Mouse (Mus musculus) CH12.LX (cell line): Measurements from ENCODE around the gene Pcbd1. TPM values are rescaled to one million over a fixed set of nuclear protein-coding genes. Genes with fewer than 3 reads are reported as not detected.

ENCODE experiments used
- DNase-seq: peaks from one replicate; pipeline ENCODE4 v3.0.0-alpha.2; 2013; ENCODE audit errors: extremely low read depth
- H3K27ac ChIP-seq: 2 replicates; pipeline ENCODE4 v1.5.1; 2012; ENCODE audit warnings: low read depth, mild to moderate bottlenecking, control low read depth, moderate library complexity; ENCODE audit not compliant: insufficient read depth
- H3K27me3 ChIP-seq: replicated peaks from 2 replicates; pipeline ENCODE3; 2012; ENCODE audit warnings: inconsistent platforms
- H3K36me3 ChIP-seq, 2 experiments: replicated peaks in 1 of 2; 2 replicates each; pipeline versions ENCODE3 to v1.6.1; 2012; ENCODE audit warnings: inconsistent platforms in 1 of 2, low read length in 1 of 2, mild to moderate bottlenecking in 1 of 2, mixed read lengths in 1 of 2, moderate library complexity in 1 of 2; ENCODE audit not compliant: control insufficient read depth in 1 of 2, insufficient read depth in 1 of 2
- H3K4me1 ChIP-seq, 2 experiments: 2 replicates each; pipeline ENCODE4 v1.6.1; 2012; ENCODE audit warnings: inconsistent platforms in 1 of 2, moderate library complexity in 1 of 2; ENCODE audit not compliant: insufficient read depth in 2 of 2, control insufficient read depth in 1 of 2
- H3K4me2 ChIP-seq: 2 replicates; pipeline ENCODE4 v1.6.1; 2012; ENCODE audit warnings: low read depth, mild to moderate bottlenecking, control low read depth; ENCODE audit not compliant: poor library complexity, insufficient read depth, severe bottlenecking
- H3K4me3 ChIP-seq, 3 experiments: fragments of 150-350 bp in 1 of 3; sonication (generic) in 1 of 3; replicated peaks in 1 of 3; 2 replicates each; pipeline versions ENCODE3 to v1.5.1; 2011 to 2012; ENCODE audit warnings: low read depth in 2 of 3, low read length in 2 of 3, mild to moderate bottlenecking in 2 of 3, moderate library complexity in 2 of 3, control low read depth in 1 of 3, improper control_type of control experiment in 1 of 3, inconsistent platforms in 1 of 3, mixed read lengths in 1 of 3; ENCODE audit not compliant: poor library complexity in 1 of 3
- H3K79me2 ChIP-seq: replicated peaks from 2 replicates; pipeline ENCODE4 v1.6.1; 2012; ENCODE audit warnings: mild to moderate bottlenecking, moderate library complexity; ENCODE audit not compliant: control insufficient read depth, poor library complexity, insufficient read depth, severe bottlenecking; ENCODE audit errors: extremely low read depth
- H3K9ac ChIP-seq: 2 replicates; pipeline ENCODE4 v1.6.1; 2012; ENCODE audit warnings: low read depth, mild to moderate bottlenecking, control low read depth, moderate library complexity; ENCODE audit not compliant: insufficient read depth
- H3K9me3 ChIP-seq: replicated peaks from 2 replicates; pipeline ENCODE3; 2012; ENCODE audit warnings: low read length, inconsistent platforms, mixed read lengths
- BHLHE40 ChIP-seq: IDR thresholded peaks from 2 replicates; pipeline ENCODE4 v1.6.1; 2011; ENCODE audit warnings: mild to moderate bottlenecking, low read depth, low read length, improper control_type of control experiment
- CHD2 ChIP-seq: IDR thresholded peaks from 2 replicates; pipeline ENCODE4 v1.6.1; 2011; ENCODE audit warnings: low read length, improper control_type of control experiment
- CTCF ChIP-seq, 2 experiments: IDR thresholded peaks in 1 of 2; conservative IDR thresholded peaks in 1 of 2; 2 replicates each; pipeline ENCODE4 v1.5.1; 2011 to 2012; ENCODE audit warnings: low read depth in 2 of 2, low read length in 2 of 2, improper control_type of control experiment in 1 of 2, inconsistent platforms in 1 of 2, mild to moderate bottlenecking in 1 of 2, moderate library complexity in 1 of 2
- E2F4 ChIP-seq: IDR thresholded peaks from 2 replicates; pipeline ENCODE4 v1.6.1; 2011; ENCODE audit warnings: low read depth, low read length, improper control_type of control experiment; ENCODE audit not compliant: insufficient replicate concordance
- ELF1 ChIP-seq: IDR thresholded peaks from 2 replicates; pipeline ENCODE4 v1.6.1; 2014; ENCODE audit warnings: low read depth, mild to moderate bottlenecking, inconsistent platforms, low read length, improper control_type of control experiment
- GABPA ChIP-seq: IDR thresholded peaks from 2 replicates; pipeline ENCODE4 v1.6.1; 2012; ENCODE audit warnings: low read depth, low read length, improper control_type of control experiment, inconsistent platforms; ENCODE audit not compliant: insufficient replicate concordance
- HCFC1 ChIP-seq: IDR thresholded peaks from 2 replicates; pipeline ENCODE4 v1.6.1; 2012; ENCODE audit warnings: low read depth, mild to moderate bottlenecking, inconsistent platforms, low read length, improper control_type of control experiment
- IRF4 ChIP-seq: IDR thresholded peaks from 2 replicates; pipeline ENCODE4 v1.6.1; 2014; ENCODE audit warnings: low read depth, mild to moderate bottlenecking, inconsistent platforms, low read length, improper control_type of control experiment
- KAT2A ChIP-seq: IDR thresholded peaks from 2 replicates; pipeline ENCODE4 v1.6.1; 2012; ENCODE audit warnings: low read length, improper control_type of control experiment, inconsistent platforms; ENCODE audit not compliant: insufficient replicate concordance
- MAFK ChIP-seq: IDR thresholded peaks from 2 replicates; pipeline ENCODE4 v1.6.1; 2011; ENCODE audit warnings: low read length, improper control_type of control experiment; ENCODE audit not compliant: insufficient replicate concordance
- MAX ChIP-seq: IDR thresholded peaks from 2 replicates; pipeline ENCODE4 v1.6.1; 2011; ENCODE audit warnings: low read length, improper control_type of control experiment
- MAZ ChIP-seq: IDR thresholded peaks from 2 replicates; pipeline ENCODE4 v1.6.1; 2012; ENCODE audit warnings: low read depth, mild to moderate bottlenecking, inconsistent platforms, low read length, improper control_type of control experiment, moderate library complexity
- MYC ChIP-seq: IDR thresholded peaks from 2 replicates; pipeline ENCODE4 v1.6.1; 2011; ENCODE audit warnings: low read depth, mild to moderate bottlenecking, improper control_type of control experiment, low read length
- NELFE ChIP-seq: IDR thresholded peaks from 2 replicates; pipeline ENCODE4 v1.6.1; 2011; ENCODE audit warnings: low read depth, low read length, improper control_type of control experiment
- POLR2A ChIP-seq: IDR thresholded peaks from 2 replicates; pipeline ENCODE4 v1.6.1; 2011; ENCODE audit warnings: low read depth, mild to moderate bottlenecking, improper control_type of control experiment, low read length
- RAD21 ChIP-seq: IDR thresholded peaks from 2 replicates; pipeline ENCODE4 v1.6.1; 2011; ENCODE audit warnings: low read depth, mild to moderate bottlenecking, low read length, improper control_type of control experiment, moderate library complexity
- RCOR1 ChIP-seq: conservative IDR thresholded peaks from 2 replicates; pipeline ENCODE4 v1.6.1; 2012; ENCODE audit warnings: low read depth, mild to moderate bottlenecking, inconsistent platforms, low read length, improper control_type of control experiment
- SMC3 ChIP-seq: IDR thresholded peaks from 2 replicates; pipeline ENCODE4 v1.6.1; 2011; ENCODE audit warnings: low read depth, low read length, improper control_type of control experiment
- TBP ChIP-seq: conservative IDR thresholded peaks from 2 replicates; pipeline ENCODE4 v1.6.1; 2011; ENCODE audit warnings: low read depth, low read length, improper control_type of control experiment
- USF1 ChIP-seq: IDR thresholded peaks from 2 replicates; pipeline ENCODE4 v1.6.1; 2014; ENCODE audit warnings: low read depth, mild to moderate bottlenecking, inconsistent platforms, low read length, improper control_type of control experiment
- ZC3H11A ChIP-seq: IDR thresholded peaks from 2 replicates; pipeline ENCODE4 v1.6.1; 2012; ENCODE audit warnings: low read depth, mild to moderate bottlenecking, inconsistent platforms, low read length, improper control_type of control experiment
- ZKSCAN1 ChIP-seq: IDR thresholded peaks from 2 replicates; pipeline ENCODE4 v1.6.1; 2012; ENCODE audit warnings: low read depth, inconsistent platforms, low read length, improper control_type of control experiment, borderline replicate concordance
- ZMIZ1 ChIP-seq: IDR thresholded peaks from 2 replicates; pipeline ENCODE4 v1.6.1; 2012; ENCODE audit warnings: low read depth, mild to moderate bottlenecking, inconsistent platforms, low read length, improper control_type of control experiment
- dilution Hi-C: fragments of 300-500 bp; cut with MboI; formaldehyde crosslinking; loops from 2 replicates; pipeline ENCODE4 v1.14.3; 2020; ENCODE audit warnings: low sequenced_read_pairs; ENCODE audit not compliant: extremely low pct_unique_long_range_greater_than_20kb, extremely low pct_ligation_motif_present
- in situ Hi-C: fragments of 300-500 bp; cut with MboI; formaldehyde crosslinking; loops from 3 replicates; pipeline ENCODE4 v1.14.3; 2019; ENCODE audit warnings: low sequenced_read_pairs, low pct_ligation_motif_present, low pct_unique_long_range_greater_than_20kb, mixed read lengths
- polyA plus RNA-seq: library from polyadenylated mRNA; unstranded; fragments of >175 nt; gene quantifications from 2 replicates; pipeline ENCODE4 v1.2.1, GENCODE M21; 2012; ENCODE audit warnings: low read depth; ENCODE audit not compliant: insufficient read length
- total RNA-seq, 2 experiments: library from RNA; depleted of rRNA; stranded (reverse); fragments of 300-350 nt in 1 of 2; fragments of >200 nt in 1 of 2; gene quantifications; 2 replicates each; pipeline ENCODE4 v1.2.3; 2012 to 2014

The Pcbd1 gene
- total and polyA plus RNA-seq, 3 experiments = 19.3 to 36.1 (median 22.5) TPM

DNA sequence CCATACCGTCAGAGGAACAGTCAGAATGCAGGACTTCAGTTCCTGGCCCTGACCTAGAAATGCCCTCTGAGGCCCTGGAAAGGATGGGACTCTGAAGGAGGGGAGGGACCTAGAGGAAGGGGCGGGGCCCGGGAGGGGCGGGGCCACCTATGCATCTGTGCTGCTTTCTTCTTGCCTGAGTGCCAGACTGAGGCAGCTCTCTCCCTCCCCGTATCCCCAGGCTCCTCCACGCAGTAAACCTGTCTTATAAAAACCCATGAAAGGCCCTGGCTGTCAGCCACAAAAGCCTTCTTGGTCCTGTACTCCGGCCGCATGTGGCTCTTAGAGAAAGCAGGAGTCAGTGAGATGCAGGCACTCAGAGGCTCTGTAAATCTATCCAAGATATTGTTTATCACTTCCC, 44.0 kb upstream of the Pcbd1 start:
- peak; percentile 22 for DNase-seq
- Histone ChIP-seq H3K4me3 (no peak overlapping the region), H3K36me3 (no peaks in the 10 kb centered on the region), H3K27me3 (peaks cover 82% of the 10 kb centered on the region), H3K9me3 (no peaks in the 10 kb centered on the region), H3K4me1 (no peaks in the 10 kb centered on the region), H3K9ac (no peak overlapping the region)
- dilution Hi-C loops = no loop called here
- TF ChIP-seq RAD21 (no peak), RCOR1 (no peak), POLR2A (no peak), GABPA (no peak), ELF1 (no peak), BHLHE40 (no peak), MAX (no peak), USF1 (no peak), KAT2A (no peak), CHD2 (no peak), SMC3 (no peak), ZKSCAN1 (no peak), HCFC1 (no peak), TBP (no peak), MYC (no peak), ZC3H11A (no peak), MAFK (no peak), CTCF (conservative IDR thresholded peaks at IDR 0.05 in 1 of 2, IDR thresholded peaks at IDR 0.05 in 1 of 2; ENCODE audit: low read depth in 2 of 2, low read length in 2 of 2) (no peak), MAZ (no peak), ZMIZ1 (no peak)
- TF ChIP-seq, all 38 proteins: peak for 0
- Histone ChIP-seq H3K79me2 (no peaks in the 10 kb centered on the region), H3K4me2 (no peak overlapping the region), H3K27ac (no peak overlapping the region)
- in situ Hi-C loops = no loop called here

- no peak overlapping the region for H3K4me2 ChIP-seq
- no peaks in the 10 kb centered on the region for H3K4me1 ChIP-seq
- H3K9ac ChIP-seq = no peak overlapping the region
- peak; percentile 54 for DNase-seq
- H3K27me3 ChIP-seq = peaks cover 79% of the 10 kb centered on the region
- dilution Hi-C loops (loop anchor here (25.0 kb wide), 1 partner anchor 290 kb away; the partner anchor contains the start of gene Slc29a3), in situ Hi-C loops (loop anchor here (5.0 kb wide), 1 partner anchor 275 kb away; no protein-coding TSS in a partner anchor)
- peak; percentile 38; the same call in 1 of the 2 replicates for TF ChIP-seq ZC3H11A
- peak; percentile 90 to 92 for TF ChIP-seq CTCF (conservative IDR thresholded peaks at IDR 0.05 in 1 of 2, IDR thresholded peaks at IDR 0.05 in 1 of 2; ENCODE audit: low read depth in 2 of 2, low read length in 2 of 2)
- peak; percentile 87 for TF ChIP-seq SMC3
- peak; percentile 36; the same call in 1 of the 2 replicates for TF ChIP-seq NELFE
- TF ChIP-seq E2F4 = no peak
- TF ChIP-seq IRF4 = peak; percentile 35; the same call in 1 of the 2 replicates
- TF ChIP-seq TBP = no peak
- TF ChIP-seq RAD21 = peak; percentile 90
- H3K79me2 ChIP-seq = no peaks in the 10 kb centered on the region
- no peak overlapping the region for H3K27ac ChIP-seq
- no peaks in the 10 kb centered on the region for H3K36me3 ChIP-seq
- no peak overlapping the region for H3K4me3 ChIP-seq
- peaks cover 14% of the 10 kb centered on the region for H3K9me3 ChIP-seq
Observed at GRCm38 (mm10) chr10:61051993-61052613, 37.0 kb upstream of the Pcbd1 start.
